Mouse (Mus musculus): ENCODE results near the gene Fmnl2. TPM values are rescaled to one million over a fixed set of nuclear protein-coding genes. Genes with fewer than 3 reads are reported as not detected.

The Fmnl2 gene
- polyA plus RNA-seq, 1 experiment = 0.61 TPM

DNA sequence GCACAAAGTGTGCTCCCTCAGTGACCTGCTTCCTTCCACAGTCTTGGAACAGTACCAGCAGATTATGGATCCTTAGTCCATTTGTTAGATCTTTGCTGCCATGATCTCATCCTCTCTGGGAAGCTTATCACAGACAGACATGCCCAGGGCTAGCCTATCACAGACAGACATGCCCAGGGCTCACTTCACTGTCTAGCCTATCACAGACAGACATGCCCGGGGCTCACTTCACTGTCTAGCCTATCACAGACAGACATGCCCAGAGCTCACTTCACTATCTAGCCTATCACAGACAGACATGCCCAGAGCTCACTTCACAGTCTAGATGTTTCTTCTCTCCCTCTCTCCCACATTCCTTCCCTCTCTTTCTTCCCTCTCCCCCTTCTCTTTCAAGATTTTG, 171.2 kb downstream of the Fmnl2 start:
- Histone ChIP-seq H3K27ac (ENCODE audit: insufficient read depth, low read depth, low read length) (no peak overlapping the region), H3K4me1 (ENCODE audit: control insufficient read depth, insufficient read depth, insufficient read length, low read length) (no peaks in the 10 kb centered on the region), H3K36me3 (ENCODE audit: control insufficient read depth, insufficient read depth, low read length) (no peaks in the 10 kb centered on the region), H3K4me3 (ENCODE audit: low read depth, low read length) (no peak overlapping the region), H3K27me3 (ENCODE audit: control insufficient read depth, insufficient read depth, low read length) (no peaks in the 10 kb centered on the region)
- WGBS = 93% methylated on average over 1 of the region's 1 CpGs
- TF ChIP-seq CTCF (IDR thresholded peaks at IDR 0.05; ENCODE audit: extremely low read depth, insufficient read length, insufficient replicate concordance, low read depth, low read length) (no peak), POLR2A (IDR thresholded peaks at IDR 0.05; ENCODE audit: low read depth, low read length) (no peak)

DNA sequence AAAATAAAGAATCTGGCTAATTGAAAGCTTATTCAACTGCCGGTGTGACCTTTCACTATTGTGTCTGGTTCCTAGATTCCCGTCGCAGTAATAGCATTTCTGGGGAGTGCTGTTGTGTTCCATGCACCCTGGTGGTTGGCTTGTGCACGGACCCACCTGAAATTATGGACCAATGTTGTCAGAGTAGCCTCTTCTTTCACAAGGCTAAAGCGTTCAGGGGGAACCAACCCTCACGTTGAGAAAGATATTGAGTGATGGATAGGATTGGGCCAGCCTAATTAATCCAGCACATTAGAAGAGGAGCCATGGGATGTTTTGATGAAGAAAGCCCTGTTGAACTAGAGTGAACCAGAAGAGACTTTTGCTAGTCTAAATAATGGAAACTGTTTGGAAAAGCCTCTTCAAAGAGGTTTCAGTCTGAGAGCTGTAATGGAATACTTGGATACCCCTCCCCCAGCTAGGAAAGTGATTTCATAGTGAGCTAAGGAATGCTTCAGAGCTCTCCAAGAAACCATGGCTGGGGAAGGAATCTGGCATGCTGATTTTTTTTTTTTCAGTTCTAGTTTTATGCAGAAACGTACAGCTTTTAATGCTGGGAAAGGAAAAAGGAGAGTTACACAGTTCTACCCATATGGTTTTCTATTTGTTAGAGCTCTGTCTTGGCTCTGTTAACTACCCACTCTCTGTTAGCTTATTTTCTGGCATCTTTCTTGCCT, 172.2 kb downstream of the Fmnl2 start:
- H3K27ac ChIP-seq (ENCODE audit: insufficient read depth, low read depth, low read length) = peak overlapping the region; percentile 49; the same call in 1 of the 2 replicates
- H3K4me3 ChIP-seq (ENCODE audit: low read depth, low read length) = no peak overlapping the region
- 73% methylated on average over 7 of the region's 7 CpGs for WGBS
- H3K36me3 ChIP-seq (ENCODE audit: control insufficient read depth, insufficient read depth, low read length) = no peaks in the 10 kb centered on the region
- TF ChIP-seq POLR2A (IDR thresholded peaks at IDR 0.05; ENCODE audit: low read depth, low read length) (no peak), CTCF (IDR thresholded peaks at IDR 0.05; ENCODE audit: extremely low read depth, insufficient read length, insufficient replicate concordance, low read depth, low read length) (no peak)
- H3K4me1 ChIP-seq (ENCODE audit: control insufficient read depth, insufficient read depth, insufficient read length, low read length) = no peaks in the 10 kb centered on the region
- no peaks in the 10 kb centered on the region for H3K27me3 ChIP-seq (ENCODE audit: control insufficient read depth, insufficient read depth, low read length)

DNA sequence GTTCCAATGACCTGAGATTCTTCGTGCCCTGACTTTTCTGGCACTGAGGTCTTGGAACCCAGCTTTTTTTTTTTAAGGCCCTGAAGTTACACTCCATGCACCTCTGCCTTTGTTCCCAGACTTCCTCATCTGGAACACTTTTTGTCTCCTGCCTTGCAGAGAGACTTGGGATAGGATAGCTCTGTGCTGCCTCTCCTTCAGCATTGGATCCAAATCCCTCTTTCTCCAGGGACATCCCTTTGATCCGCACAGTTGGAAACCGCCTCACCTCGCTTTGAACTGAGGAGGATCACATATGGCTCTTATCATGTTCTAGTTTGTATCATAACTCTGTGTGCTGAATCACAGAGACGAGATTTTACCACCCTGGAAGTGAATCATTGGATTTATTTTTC, 172.8 kb downstream of the Fmnl2 start:
- 73% methylated on average over 5 of the region's 5 CpGs for WGBS
- Histone ChIP-seq H3K4me1 (ENCODE audit: control insufficient read depth, insufficient read depth, insufficient read length, low read length) (no peaks in the 10 kb centered on the region), H3K4me3 (ENCODE audit: low read depth, low read length) (no peak overlapping the region), H3K27ac (ENCODE audit: insufficient read depth, low read depth, low read length) (no peak overlapping the region), H3K36me3 (ENCODE audit: control insufficient read depth, insufficient read depth, low read length) (no peaks in the 10 kb centered on the region), H3K27me3 (ENCODE audit: control insufficient read depth, insufficient read depth, low read length) (no peaks in the 10 kb centered on the region)
- no peak for TF ChIP-seq CTCF (IDR thresholded peaks at IDR 0.05; ENCODE audit: extremely low read depth, insufficient read length, insufficient replicate concordance, low read depth, low read length)
- TF ChIP-seq POLR2A (IDR thresholded peaks at IDR 0.05; ENCODE audit: low read depth, low read length) = no peak

DNA sequence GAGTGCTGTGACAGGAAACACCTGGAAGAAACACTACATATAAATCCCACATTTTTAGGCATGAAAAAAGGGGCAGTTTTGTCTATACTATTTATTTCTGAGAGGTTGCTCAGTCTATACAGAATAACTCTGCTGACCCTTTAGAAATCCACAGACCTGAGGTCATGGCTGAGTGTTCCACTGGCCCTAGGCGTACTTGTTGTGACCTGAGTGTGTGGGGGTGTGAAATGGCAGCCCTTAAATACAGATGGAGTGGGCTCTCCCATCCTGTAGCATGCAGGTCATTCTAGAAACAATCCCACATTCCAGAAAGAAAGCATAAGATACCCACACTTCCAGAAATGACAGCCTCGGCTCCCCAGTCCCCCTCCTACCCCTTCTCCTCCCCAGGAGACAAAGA, 180.6 kb downstream of the Fmnl2 start:
- no peak overlapping the region for H3K4me3 ChIP-seq (ENCODE audit: low read depth, low read length)
- no peak for TF ChIP-seq POLR2A (IDR thresholded peaks at IDR 0.05; ENCODE audit: low read depth, low read length)
- no peak for TF ChIP-seq CTCF (IDR thresholded peaks at IDR 0.05; ENCODE audit: extremely low read depth, insufficient read length, insufficient replicate concordance, low read depth, low read length)
- WGBS = 70% methylated on average over 2 of the region's 2 CpGs
- no peaks in the 10 kb centered on the region for H3K36me3 ChIP-seq (ENCODE audit: control insufficient read depth, insufficient read depth, low read length)
- H3K4me1 ChIP-seq (ENCODE audit: control insufficient read depth, insufficient read depth, insufficient read length, low read length) = no peaks in the 10 kb centered on the region
- no peaks in the 10 kb centered on the region for H3K27me3 ChIP-seq (ENCODE audit: control insufficient read depth, insufficient read depth, low read length)
- no peak overlapping the region for H3K27ac ChIP-seq (ENCODE audit: insufficient read depth, low read depth, low read length)

DNA sequence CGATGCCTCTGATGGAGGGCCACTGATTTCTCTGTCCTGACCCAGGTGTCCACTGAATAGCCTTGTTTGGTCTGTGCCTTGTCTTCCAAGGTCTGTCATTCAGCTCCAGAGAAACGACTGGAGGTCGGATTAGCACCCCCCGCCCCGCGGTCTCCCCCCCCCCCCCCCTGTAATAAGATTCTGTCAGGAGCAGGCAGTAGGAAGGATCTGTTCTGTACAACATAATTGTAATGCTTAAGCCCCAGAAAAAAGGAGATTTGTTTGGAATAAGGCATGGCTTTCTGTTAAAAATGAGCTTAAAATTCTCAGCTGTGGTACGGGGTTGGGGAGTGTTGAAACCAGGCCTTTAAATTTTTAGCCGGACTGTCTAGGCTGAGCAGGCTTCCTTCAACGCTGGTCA, 181.1 kb downstream of the Fmnl2 start:
- TF ChIP-seq CTCF (IDR thresholded peaks at IDR 0.05; ENCODE audit: extremely low read depth, insufficient read length, insufficient replicate concordance, low read depth, low read length) = no peak
- no peak for TF ChIP-seq POLR2A (IDR thresholded peaks at IDR 0.05; ENCODE audit: low read depth, low read length)
- Histone ChIP-seq H3K36me3 (ENCODE audit: control insufficient read depth, insufficient read depth, low read length) (no peaks in the 10 kb centered on the region), H3K27ac (ENCODE audit: insufficient read depth, low read depth, low read length) (no peak overlapping the region), H3K27me3 (ENCODE audit: control insufficient read depth, insufficient read depth, low read length) (no peaks in the 10 kb centered on the region), H3K4me3 (ENCODE audit: low read depth, low read length) (no peak overlapping the region), H3K4me1 (ENCODE audit: control insufficient read depth, insufficient read depth, insufficient read length, low read length) (no peaks in the 10 kb centered on the region)
- WGBS = 66% methylated on average over 9 of the region's 9 CpGs

DNA sequence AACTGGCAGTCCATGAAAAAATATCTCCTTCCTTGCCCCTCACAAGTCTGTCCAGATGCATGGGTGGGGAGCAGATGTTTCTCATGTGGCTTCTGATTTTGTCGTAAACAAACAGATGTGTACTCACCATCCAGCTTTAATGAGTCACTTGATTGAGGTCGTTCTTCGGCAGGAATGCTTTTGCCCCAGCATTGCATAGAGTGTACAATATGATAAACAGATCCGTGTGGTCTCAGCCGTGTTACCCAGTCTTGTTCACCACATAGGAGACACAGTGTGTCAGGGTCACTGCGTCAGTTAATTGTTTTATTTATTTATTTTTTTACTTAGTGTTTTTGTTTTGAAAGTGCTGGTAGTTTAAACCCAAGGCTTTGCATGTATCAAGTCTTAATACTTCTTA, 189.4 kb downstream of the Fmnl2 start:
- no peaks in the 10 kb centered on the region for H3K27me3 ChIP-seq (ENCODE audit: control insufficient read depth, insufficient read depth, low read length)
- TF ChIP-seq CTCF (IDR thresholded peaks at IDR 0.05; ENCODE audit: extremely low read depth, insufficient read length, insufficient replicate concordance, low read depth, low read length) = no peak
- TF ChIP-seq POLR2A (IDR thresholded peaks at IDR 0.05; ENCODE audit: low read depth, low read length) = no peak
- no peaks in the 10 kb centered on the region for H3K4me1 ChIP-seq (ENCODE audit: control insufficient read depth, insufficient read depth, insufficient read length, low read length)
- H3K4me3 ChIP-seq (ENCODE audit: low read depth, low read length) = no peak overlapping the region
- H3K36me3 ChIP-seq (ENCODE audit: control insufficient read depth, insufficient read depth, low read length) = no peaks in the 10 kb centered on the region
- no peak overlapping the region for H3K27ac ChIP-seq (ENCODE audit: insufficient read depth, low read depth, low read length)
- WGBS = 68% methylated on average over 6 of the region's 6 CpGs

DNA sequence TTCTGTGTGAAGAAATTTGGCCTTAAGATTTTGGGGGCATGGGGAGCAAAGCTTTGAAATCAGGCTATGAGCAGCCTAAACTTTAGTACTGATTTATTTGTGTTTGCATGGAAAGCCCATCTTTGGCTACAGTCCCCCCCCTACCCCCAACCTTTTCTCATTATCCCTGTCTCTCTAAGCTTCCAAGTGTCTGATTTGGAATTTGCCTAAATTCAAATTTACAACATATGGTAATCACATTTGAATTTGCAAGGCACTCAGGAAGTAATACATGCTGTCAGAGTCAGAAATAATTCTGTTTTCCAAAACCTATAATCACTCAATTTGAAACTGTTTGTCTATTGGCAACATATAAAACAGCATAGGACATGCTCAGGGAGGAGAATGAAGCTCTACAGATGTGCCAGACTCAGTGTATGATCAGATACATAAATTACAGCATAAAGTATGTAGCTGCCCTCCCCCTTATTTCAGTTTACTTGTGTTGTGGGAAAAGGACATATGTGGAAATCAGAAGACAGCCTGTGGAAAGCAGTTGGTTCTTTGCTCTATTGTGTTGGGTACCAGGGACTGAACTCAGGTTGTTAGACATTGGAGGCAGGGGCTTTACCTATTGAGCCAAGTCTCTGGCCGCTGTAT, 190.2 kb downstream of the Fmnl2 start:
- Histone ChIP-seq H3K27me3 (ENCODE audit: control insufficient read depth, insufficient read depth, low read length) (no peaks in the 10 kb centered on the region), H3K36me3 (ENCODE audit: control insufficient read depth, insufficient read depth, low read length) (no peaks in the 10 kb centered on the region), H3K27ac (ENCODE audit: insufficient read depth, low read depth, low read length) (no peak overlapping the region), H3K4me1 (ENCODE audit: control insufficient read depth, insufficient read depth, insufficient read length, low read length) (no peaks in the 10 kb centered on the region), H3K4me3 (ENCODE audit: low read depth, low read length) (no peak overlapping the region)
- no peak for TF ChIP-seq POLR2A (IDR thresholded peaks at IDR 0.05; ENCODE audit: low read depth, low read length)
- no peak for TF ChIP-seq CTCF (IDR thresholded peaks at IDR 0.05; ENCODE audit: extremely low read depth, insufficient read length, insufficient replicate concordance, low read depth, low read length)
- 93% methylated on average over 1 of the region's 1 CpGs for WGBS
